Mouse (Mus musculus): ENCODE data around the gene Syt1. TPM values are rescaled to one million over a fixed set of nuclear protein-coding genes. Genes with fewer than 3 reads are reported as not detected.

Syt1 gene
- polyA plus RNA-seq, 1 experiment from 2014 or later = 1.4 TPM

DNA sequence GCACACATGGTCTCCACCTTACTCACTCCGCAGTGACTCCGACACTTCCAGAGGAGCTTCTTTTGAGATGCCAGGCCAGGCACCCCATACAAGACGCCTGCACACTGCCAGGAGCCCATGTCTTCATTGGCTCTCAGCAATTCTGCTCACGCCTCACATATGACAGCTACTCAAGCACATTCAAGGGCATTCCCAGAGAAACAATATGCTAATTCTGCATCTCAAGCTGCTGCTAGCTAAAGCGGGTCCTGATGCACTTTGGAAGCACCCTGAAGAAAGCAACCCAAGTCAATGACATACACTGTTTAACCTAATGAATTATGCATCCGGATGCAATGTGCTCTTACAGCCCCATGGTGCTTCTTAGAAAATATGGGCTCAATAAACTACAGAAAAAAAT is 247.1 kb downstream of the Syt1 start:
- 88% methylated on average over 6 of the region's 6 CpGs for WGBS
- H3K27ac ChIP-seq = no peak overlapping the region
- H3K9ac ChIP-seq (replicated peaks) = no peak overlapping the region
- no peaks in the 10 kb centered on the region for H3K27me3 ChIP-seq
- ATAC-seq (ENCODE audit: insufficient number of reproducible peaks, insufficient read depth, low FRiP score, low TSS enrichment, low read depth) = no peak
- H3K9me3 ChIP-seq = no peaks in the 10 kb centered on the region
- no peak overlapping the region for H3K4me3 ChIP-seq (replicated peaks)
- H3K4me1 ChIP-seq (replicated peaks) = no peaks in the 10 kb centered on the region
- no peak overlapping the region for H3K4me2 ChIP-seq
- H3K36me3 ChIP-seq = no peaks in the 10 kb centered on the region

DNA sequence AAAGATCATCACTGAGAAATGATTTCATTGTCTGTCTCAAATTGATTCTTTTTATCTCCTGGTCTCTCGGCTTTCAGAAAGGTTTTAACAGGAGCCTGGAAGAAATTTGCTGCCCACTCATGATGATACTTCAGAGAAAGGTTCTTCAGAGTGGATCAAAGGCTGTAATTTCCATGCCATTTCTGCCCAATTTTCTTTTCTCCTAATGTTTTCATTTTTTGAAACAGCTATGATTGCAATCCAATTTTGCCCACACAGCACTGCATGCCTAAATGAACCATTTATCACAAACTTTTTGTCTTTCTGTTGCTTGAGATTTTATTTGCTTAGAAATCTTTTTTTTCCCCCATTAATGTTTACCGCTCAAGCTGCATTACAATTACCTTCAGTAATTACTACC is 257.5 kb downstream of the Syt1 start:
- Histone ChIP-seq H3K9me3 (no peaks in the 10 kb centered on the region), H3K27ac (no peak overlapping the region), H3K4me2 (no peak overlapping the region), H3K4me3 (replicated peaks) (no peak overlapping the region), H3K4me1 (replicated peaks) (no peaks in the 10 kb centered on the region), H3K9ac (replicated peaks) (no peak overlapping the region), H3K27me3 (no peaks in the 10 kb centered on the region), H3K36me3 (no peaks in the 10 kb centered on the region)
- 71% methylated on average over 2 of the region's 2 CpGs for WGBS
- no peak for ATAC-seq (ENCODE audit: insufficient number of reproducible peaks, insufficient read depth, low FRiP score, low TSS enrichment, low read depth)

DNA sequence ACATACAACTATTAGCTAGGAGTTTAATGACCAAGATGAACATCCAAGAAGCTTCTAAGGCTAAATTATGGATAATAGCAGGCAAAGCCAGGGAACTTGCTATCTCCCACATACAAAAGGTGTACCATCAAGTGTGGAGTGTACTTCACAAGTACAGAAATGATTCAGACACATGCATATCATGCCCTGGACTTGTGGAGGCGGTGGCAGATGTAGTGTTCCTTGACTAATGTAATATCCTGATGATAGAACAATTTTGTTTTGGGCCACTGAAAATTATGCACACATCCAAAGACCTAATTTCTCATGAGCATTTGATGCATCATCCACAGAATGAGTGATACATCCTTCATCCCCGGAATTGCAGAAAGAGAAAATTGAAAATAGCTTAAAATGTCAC is 267.0 kb downstream of the Syt1 start:
- Histone ChIP-seq H3K4me1 (replicated peaks) (no peaks in the 10 kb centered on the region), H3K4me3 (replicated peaks) (no peak overlapping the region), H3K9ac (replicated peaks) (no peak overlapping the region), H3K27me3 (no peaks in the 10 kb centered on the region), H3K9me3 (no peaks in the 10 kb centered on the region), H3K4me2 (no peak overlapping the region), H3K27ac (no peak overlapping the region), H3K36me3 (no peaks in the 10 kb centered on the region)
- WGBS = 91% methylated on average over 2 of the region's 2 CpGs
- no peak for ATAC-seq (ENCODE audit: insufficient number of reproducible peaks, insufficient read depth, low FRiP score, low TSS enrichment, low read depth)

DNA sequence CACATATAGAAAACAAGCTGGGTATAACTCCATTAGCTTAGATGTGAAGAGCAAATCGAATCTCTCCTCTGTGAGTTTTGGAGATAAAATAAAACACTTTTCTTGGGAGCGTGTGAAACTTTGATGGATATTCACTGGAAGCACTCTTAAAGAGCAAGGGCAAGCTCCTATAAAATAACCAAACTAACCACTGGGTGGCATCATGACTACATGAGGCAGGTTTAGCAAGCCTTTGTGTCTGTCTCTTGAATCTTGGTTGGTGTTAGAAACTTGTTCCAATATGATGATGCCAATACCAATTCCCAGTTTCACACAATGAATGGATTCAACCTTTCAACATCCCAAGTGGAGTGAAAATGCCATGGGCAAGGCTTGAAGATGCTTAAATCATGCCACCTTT is 276.8 kb downstream of the Syt1 start:
- Histone ChIP-seq H3K27me3 (no peaks in the 10 kb centered on the region), H3K4me1 (replicated peaks) (no peaks in the 10 kb centered on the region), H3K36me3 (no peaks in the 10 kb centered on the region), H3K4me3 (replicated peaks) (no peak overlapping the region), H3K27ac (no peak overlapping the region), H3K9me3 (0 out of 2 replicates have a peak, but pooled peaks cover 4% of the 10 kb centered on the region), H3K9ac (replicated peaks) (no peak overlapping the region), H3K4me2 (no peak overlapping the region)
- ATAC-seq (ENCODE audit: insufficient number of reproducible peaks, insufficient read depth, low FRiP score, low TSS enrichment, low read depth) = peak; percentile 52; the same call in 1 of the 2 replicates
- 63% methylated on average over 2 of the region's 2 CpGs for WGBS

DNA sequence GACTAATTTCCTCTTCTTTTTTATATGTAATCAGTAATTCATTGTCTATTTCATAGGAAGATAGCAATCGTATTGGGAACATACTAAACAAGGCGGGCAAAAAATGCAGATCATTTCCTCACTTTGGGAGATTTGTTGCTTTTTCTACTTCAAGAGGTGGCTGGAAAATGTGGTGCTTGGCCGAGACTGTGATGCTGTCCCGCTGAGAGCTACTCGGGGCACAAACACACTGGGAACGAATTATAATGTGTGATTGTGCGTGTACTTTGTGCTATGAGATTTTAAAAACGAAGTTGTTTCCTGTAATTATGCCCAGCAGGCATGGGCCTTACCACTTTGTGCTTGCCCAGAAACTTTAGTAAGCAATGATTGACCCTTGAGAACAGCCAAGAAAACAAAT is 281.8 kb downstream of the Syt1 start:
- H3K27ac ChIP-seq = no peak overlapping the region
- WGBS = 64% methylated on average over 8 of the region's 8 CpGs
- 0 out of 2 replicates have a peak, but pooled peaks cover 4% of the 10 kb centered on the region for H3K9me3 ChIP-seq
- no peaks in the 10 kb centered on the region for H3K36me3 ChIP-seq
- ATAC-seq (ENCODE audit: insufficient number of reproducible peaks, insufficient read depth, low FRiP score, low TSS enrichment, low read depth) = no peak
- H3K4me2 ChIP-seq = no peak overlapping the region
- H3K4me1 ChIP-seq (replicated peaks) = no peaks in the 10 kb centered on the region
- no peak overlapping the region for H3K4me3 ChIP-seq (replicated peaks)
- no peaks in the 10 kb centered on the region for H3K27me3 ChIP-seq
- no peak overlapping the region for H3K9ac ChIP-seq (replicated peaks)

DNA sequence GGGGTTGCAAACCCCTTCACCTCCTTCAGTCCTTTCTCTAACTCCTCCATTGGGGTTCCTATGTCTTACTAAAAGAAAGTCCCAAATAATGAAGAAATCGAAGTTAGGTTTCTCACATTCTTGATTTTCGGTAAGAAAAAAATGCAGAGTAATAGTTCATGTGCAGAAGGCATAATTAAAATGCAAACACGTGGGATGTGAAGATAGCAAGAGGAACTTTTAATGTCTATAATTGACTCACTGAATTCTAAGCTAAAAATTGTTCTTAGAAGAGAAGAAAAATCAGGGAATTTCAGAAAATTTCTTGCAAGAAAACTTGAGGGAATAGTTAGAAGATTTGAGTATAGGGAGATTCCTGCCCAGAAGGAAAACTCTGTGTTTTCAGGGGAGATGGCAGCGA is 284.4 kb downstream of the Syt1 start:
- H3K4me3 ChIP-seq (replicated peaks) = no peak overlapping the region
- no peak overlapping the region for H3K9ac ChIP-seq (replicated peaks)
- H3K27me3 ChIP-seq = no peaks in the 10 kb centered on the region
- 79% methylated on average over 4 of the region's 4 CpGs for WGBS
- no peak overlapping the region for H3K27ac ChIP-seq
- no peaks in the 10 kb centered on the region for H3K4me1 ChIP-seq (replicated peaks)
- H3K4me2 ChIP-seq = no peak overlapping the region
- no peaks in the 10 kb centered on the region for H3K36me3 ChIP-seq
- no peaks in the 10 kb centered on the region for H3K9me3 ChIP-seq
- no peak for ATAC-seq (ENCODE audit: insufficient number of reproducible peaks, insufficient read depth, low FRiP score, low TSS enrichment, low read depth)

DNA sequence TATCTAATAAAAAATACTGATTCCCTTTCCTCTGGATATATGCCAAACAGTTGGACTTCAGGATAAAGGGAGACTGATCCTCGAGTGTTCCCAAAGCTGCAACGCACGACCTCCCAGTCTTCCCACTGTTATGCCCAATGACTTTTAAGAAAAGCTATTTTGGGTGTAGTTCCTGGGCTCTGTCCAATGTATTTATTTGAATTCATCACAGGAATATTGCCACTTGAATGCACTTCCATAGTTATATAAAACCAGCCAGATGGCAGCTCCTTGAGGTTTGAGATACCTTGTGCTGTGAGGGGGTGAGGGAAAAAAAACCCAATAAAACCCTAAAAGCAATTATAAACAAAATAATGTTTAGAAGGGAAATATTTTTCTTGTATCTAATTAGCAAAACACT is 285.9 kb downstream of the Syt1 start:
- Histone ChIP-seq H3K9me3 (no peaks in the 10 kb centered on the region), H3K36me3 (no peaks in the 10 kb centered on the region), H3K9ac (replicated peaks) (no peak overlapping the region), H3K27me3 (no peaks in the 10 kb centered on the region), H3K4me3 (replicated peaks) (no peak overlapping the region), H3K4me1 (replicated peaks) (no peaks in the 10 kb centered on the region), H3K4me2 (no peak overlapping the region), H3K27ac (no peak overlapping the region)
- ATAC-seq (ENCODE audit: insufficient number of reproducible peaks, insufficient read depth, low FRiP score, low TSS enrichment, low read depth) = no peak
- WGBS = 93% methylated on average over 3 of the region's 3 CpGs

DNA sequence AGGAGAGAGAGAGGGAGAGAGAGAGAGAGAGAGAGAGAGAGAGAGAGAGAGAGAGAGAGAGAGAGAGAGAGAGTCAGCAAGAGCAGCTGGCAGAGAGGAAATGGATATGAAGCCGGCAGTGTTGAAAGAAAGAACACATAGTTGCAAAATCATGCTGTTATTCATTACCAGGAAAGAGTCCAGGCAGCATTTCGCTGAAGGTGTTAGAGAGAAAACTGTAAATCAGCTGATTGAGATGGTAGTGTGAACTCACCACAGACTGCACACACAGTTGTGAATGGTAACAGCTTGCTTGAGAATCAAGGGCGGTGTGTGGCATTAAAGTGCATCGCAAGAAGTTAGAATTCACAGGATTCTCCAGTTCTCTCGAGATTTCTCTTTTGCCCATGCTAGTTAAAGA is 300.3 kb downstream of the Syt1 start:
- H3K9me3 ChIP-seq = no peaks in the 10 kb centered on the region
- no peaks in the 10 kb centered on the region for H3K4me1 ChIP-seq (replicated peaks)
- WGBS = 55% methylated on average over 5 of the region's 5 CpGs
- H3K4me2 ChIP-seq = no peak overlapping the region
- no peaks in the 10 kb centered on the region for H3K36me3 ChIP-seq
- H3K27me3 ChIP-seq = no peaks in the 10 kb centered on the region
- no peak overlapping the region for H3K27ac ChIP-seq
- no peak for ATAC-seq (ENCODE audit: insufficient number of reproducible peaks, insufficient read depth, low FRiP score, low TSS enrichment, low read depth)
- no peak overlapping the region for H3K9ac ChIP-seq (replicated peaks)
- no peak overlapping the region for H3K4me3 ChIP-seq (replicated peaks)

DNA sequence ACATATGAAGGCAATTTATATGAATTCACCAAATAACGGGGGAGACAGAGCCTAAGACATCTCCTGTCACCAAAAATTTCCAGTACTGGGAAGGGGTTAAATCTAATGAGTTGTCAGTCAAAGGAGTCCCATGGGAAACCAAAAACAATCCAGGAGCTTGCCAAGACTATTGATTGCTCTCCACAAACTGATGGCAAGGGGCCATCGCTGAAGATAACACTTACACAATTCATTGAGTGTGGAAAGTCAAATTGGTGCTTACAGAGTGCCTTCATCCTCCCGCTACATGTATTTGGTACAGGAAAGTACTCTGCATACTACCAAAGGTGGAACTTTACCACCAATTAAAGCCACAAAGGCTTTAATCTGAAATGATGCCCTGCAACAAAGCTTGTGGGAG is 305.1 kb downstream of the Syt1 start:
- Histone ChIP-seq H3K9me3 (no peaks in the 10 kb centered on the region), H3K4me3 (replicated peaks) (no peak overlapping the region), H3K4me1 (replicated peaks) (no peaks in the 10 kb centered on the region), H3K27me3 (no peaks in the 10 kb centered on the region), H3K9ac (replicated peaks) (no peak overlapping the region), H3K4me2 (no peak overlapping the region), H3K27ac (no peak overlapping the region), H3K36me3 (no peaks in the 10 kb centered on the region)
- 85% methylated on average over 3 of the region's 3 CpGs for WGBS
- ATAC-seq (ENCODE audit: insufficient number of reproducible peaks, insufficient read depth, low FRiP score, low TSS enrichment, low read depth) = no peak

DNA sequence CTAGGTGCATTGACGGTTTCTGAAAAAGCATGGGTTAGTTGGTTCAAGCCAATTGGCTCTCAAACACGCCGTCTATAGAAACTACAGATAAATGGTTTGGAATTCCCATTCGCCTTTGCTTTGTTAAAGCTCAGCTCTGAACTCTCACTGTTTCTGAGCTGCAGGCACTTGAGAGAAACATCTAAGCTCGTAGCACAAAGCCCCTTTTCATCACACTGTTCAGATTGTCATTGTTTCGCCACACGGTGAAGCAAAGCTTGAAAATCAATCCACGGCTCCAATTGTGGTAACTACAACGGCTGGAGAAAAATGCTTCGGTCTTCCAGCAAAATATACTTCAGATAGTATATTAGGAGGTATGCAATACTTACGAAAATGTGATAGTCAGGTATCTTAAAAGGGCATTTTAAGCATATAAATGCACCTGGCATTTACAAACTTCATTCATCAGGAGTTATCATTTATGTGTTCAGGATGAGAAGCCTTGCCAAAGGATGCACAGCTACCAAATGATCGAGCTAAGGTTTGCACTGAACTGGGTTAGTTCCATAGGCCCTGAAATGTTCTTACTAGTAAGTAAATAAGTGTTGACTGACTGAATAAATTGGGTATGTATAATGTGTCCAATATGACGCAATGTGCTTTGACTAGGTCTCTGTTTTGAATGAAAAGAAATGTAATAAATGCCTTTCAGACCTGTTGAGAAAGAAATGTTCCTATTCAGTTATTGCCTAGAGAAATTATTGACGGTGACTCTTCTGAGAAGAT is 309.2 kb downstream of the Syt1 start:
- 88% methylated on average over 14 of the region's 14 CpGs for WGBS
- no peak overlapping the region for H3K27ac ChIP-seq
- no peaks in the 10 kb centered on the region for H3K36me3 ChIP-seq
- H3K4me2 ChIP-seq = no peak overlapping the region
- no peak overlapping the region for H3K4me3 ChIP-seq (replicated peaks)
- H3K9me3 ChIP-seq = no peaks in the 10 kb centered on the region
- no peaks in the 10 kb centered on the region for H3K4me1 ChIP-seq (replicated peaks)
- ATAC-seq (ENCODE audit: insufficient number of reproducible peaks, insufficient read depth, low FRiP score, low TSS enrichment, low read depth) = no peak
- no peak overlapping the region for H3K9ac ChIP-seq (replicated peaks)
- no peaks in the 10 kb centered on the region for H3K27me3 ChIP-seq

DNA sequence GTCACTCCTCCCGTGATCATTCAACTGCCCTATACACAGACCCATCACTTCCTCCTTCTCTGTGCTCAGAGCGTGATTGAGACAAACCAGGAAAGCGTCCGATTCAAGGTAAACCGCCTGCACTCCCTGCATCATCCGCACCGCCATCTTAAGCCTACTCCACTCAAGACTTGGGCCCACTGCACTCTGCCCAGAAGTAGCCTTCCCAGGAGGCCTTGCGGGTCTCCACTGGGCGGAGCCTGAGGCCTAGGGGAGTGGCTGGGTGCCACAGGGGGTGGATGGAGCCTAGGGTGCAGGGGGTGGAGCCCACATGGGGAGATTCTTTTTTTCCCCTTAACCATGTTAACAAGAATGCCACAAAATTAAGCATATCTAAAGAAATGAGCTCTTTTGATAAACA is 310.8 kb downstream of the Syt1 start, which contains the start of gene Gm5136:
Gm5136 (minus strand) TSS at position 215 of the 400 bp plus-strand sequence.
- 97% methylated on average over 9 of the region's 9 CpGs for WGBS
- Histone ChIP-seq H3K36me3 (no peaks in the 10 kb centered on the region), H3K9ac (replicated peaks) (no peak within 1 kb of the TSS), H3K27ac (no peak within 1 kb of the TSS), H3K9me3 (no peaks in the 10 kb centered on the region), H3K4me1 (replicated peaks) (no peaks in the 10 kb centered on the region), H3K27me3 (no peaks in the 10 kb centered on the region), H3K4me3 (replicated peaks) (no peak within 1 kb of the TSS), H3K4me2 (no peak within 1 kb of the TSS)
- ATAC-seq (ENCODE audit: insufficient number of reproducible peaks, insufficient read depth, low FRiP score, low TSS enrichment, low read depth) = no peak

DNA sequence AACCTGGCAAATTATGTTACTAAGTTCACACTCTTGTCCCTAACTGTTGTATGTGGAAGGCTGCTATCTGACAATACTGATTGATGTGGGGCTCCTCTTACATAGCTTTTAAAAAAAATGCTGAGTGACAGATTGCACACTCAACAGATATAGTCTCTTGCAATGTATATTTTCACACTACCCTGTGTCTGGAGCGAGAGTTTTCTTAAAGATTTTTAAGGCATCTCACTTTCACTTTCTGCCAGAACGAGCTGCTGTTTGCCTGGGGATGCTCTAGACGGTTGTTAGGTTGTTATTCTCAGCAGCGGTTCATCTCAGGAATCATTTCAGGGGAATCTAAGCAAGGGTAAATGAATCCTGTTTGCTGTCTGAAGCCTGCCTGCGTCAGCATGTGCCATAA is 313.7 kb downstream of the Syt1 start:
- ATAC-seq (ENCODE audit: insufficient number of reproducible peaks, insufficient read depth, low FRiP score, low TSS enrichment, low read depth) = no peak
- WGBS = 66% methylated on average over 5 of the region's 5 CpGs
- Histone ChIP-seq H3K9me3 (no peaks in the 10 kb centered on the region), H3K27ac (no peak overlapping the region), H3K4me1 (replicated peaks) (no peaks in the 10 kb centered on the region), H3K4me2 (no peak overlapping the region), H3K36me3 (no peaks in the 10 kb centered on the region), H3K27me3 (no peaks in the 10 kb centered on the region), H3K4me3 (replicated peaks) (no peak overlapping the region), H3K9ac (replicated peaks) (no peak overlapping the region)
